Mouse (Mus musculus): ENCODE measurements around the gene Tns1. TPM values are rescaled to one million over a fixed set of nuclear protein-coding genes. Genes with fewer than 3 reads are reported as not detected.

Tns1 gene
- polyA plus RNA-seq, 1 experiment, result 6.5 TPM

DNA sequence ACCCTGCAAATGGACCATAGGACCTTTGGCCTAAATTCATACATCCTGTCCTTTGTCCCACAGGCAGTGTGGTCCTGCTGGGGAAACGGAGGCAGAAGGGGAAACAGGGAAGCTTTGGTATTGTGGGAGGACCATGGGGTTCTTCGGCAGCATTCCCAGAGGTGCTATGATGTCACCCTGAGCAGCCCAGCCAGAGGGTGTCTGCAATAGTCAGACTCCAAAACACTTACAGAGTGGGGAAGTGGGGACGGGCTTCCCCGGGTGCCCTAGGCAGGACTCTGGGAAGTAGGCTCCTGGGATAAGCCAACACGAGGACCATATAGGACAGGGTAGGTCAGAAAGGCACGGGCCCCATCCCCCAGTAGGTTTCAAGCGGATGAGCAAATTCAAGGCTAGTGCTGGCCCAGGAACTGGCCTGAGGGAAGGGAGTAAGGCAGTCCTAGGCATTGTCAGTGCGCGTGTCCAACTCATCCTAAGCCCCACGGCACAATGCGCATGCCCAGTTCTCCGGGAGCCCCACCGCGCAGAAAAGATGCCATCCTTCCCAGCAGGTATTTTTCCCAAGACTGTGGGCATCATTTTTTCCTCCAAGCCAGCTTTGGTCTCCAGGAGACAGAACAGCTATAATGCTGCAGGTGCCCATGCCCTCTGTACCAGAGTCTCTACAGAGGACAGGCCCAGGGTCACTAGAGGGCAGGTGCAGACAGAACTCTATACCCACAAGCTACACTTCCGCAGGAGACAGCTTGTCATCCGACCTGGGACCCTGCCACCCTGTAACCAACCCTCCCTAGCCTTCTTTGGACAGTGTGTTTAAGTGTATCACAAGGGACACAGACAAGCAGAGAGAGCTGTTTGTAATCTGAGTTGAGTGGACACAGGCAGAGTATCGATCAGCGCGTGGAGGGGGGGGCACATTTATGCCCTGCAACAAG is 210.9 kb downstream of the Tns1 start:
- no peaks in the 10 kb centered on the region for H3K9me3 ChIP-seq (replicated peaks; ENCODE audit: control insufficient read depth, insufficient read depth, low read length, poor library complexity, severe bottlenecking)
- H3K4me3 ChIP-seq (ENCODE audit: low read depth, low read length), result no peak overlapping the region
- H3K36me3 ChIP-seq (ENCODE audit: control insufficient read depth, insufficient read depth, low read length, poor library complexity, severe bottlenecking), result no peaks in the 10 kb centered on the region
- no peak overlapping the region for H3K9ac ChIP-seq (ENCODE audit: low read depth, poor library complexity, severe bottlenecking)
- no peaks in the 10 kb centered on the region for H3K4me1 ChIP-seq (ENCODE audit: control insufficient read depth, insufficient read depth, low read length)
- TF ChIP-seq EP300 (IDR thresholded peaks at IDR 0.05; ENCODE audit: insufficient read depth, low read depth, low read length), result no peak
- TF ChIP-seq CTCF (IDR thresholded peaks at IDR 0.05; ENCODE audit: low read depth, low read length), result no peak
- TF ChIP-seq POLR2A (IDR thresholded peaks at IDR 0.05; ENCODE audit: insufficient read depth, low read length), result no peak
- no peaks in the 10 kb centered on the region for H3K27me3 ChIP-seq (ENCODE audit: control insufficient read depth, insufficient read depth, low read length, poor library complexity, severe bottlenecking)
- H3K27ac ChIP-seq (ENCODE audit: insufficient read depth, low read length), result no peak overlapping the region

DNA sequence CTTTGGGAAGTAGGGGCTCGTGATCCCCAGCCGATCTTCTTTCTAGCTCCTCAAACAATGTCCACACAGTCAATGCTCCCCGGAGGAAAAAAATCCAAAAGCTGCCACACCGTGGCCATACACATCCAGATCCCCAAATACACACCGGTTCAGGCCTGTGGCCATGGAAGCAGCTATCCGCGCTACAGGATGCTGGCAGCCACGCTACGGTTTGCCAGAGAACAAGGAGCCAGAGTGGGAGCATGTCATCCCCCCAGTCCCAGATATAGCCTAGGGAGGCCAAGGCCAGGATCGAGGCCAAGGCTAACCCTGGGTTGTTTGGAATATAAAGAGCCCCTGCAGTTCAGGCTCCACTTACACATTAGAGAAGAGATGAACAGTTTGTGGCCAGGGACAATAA is 211.8 kb downstream of the Tns1 start:
- Histone ChIP-seq H3K27ac (ENCODE audit: insufficient read depth, low read length) (no peak overlapping the region), H3K9me3 (replicated peaks; ENCODE audit: control insufficient read depth, insufficient read depth, low read length, poor library complexity, severe bottlenecking) (no peaks in the 10 kb centered on the region), H3K9ac (ENCODE audit: low read depth, poor library complexity, severe bottlenecking) (no peak overlapping the region), H3K4me1 (ENCODE audit: control insufficient read depth, insufficient read depth, low read length) (no peaks in the 10 kb centered on the region), H3K4me3 (ENCODE audit: low read depth, low read length) (no peak overlapping the region), H3K27me3 (ENCODE audit: control insufficient read depth, insufficient read depth, low read length, poor library complexity, severe bottlenecking) (no peaks in the 10 kb centered on the region), H3K36me3 (ENCODE audit: control insufficient read depth, insufficient read depth, low read length, poor library complexity, severe bottlenecking) (no peaks in the 10 kb centered on the region)
- no peak for TF ChIP-seq EP300 (IDR thresholded peaks at IDR 0.05; ENCODE audit: insufficient read depth, low read depth, low read length)
- no peak for TF ChIP-seq POLR2A (IDR thresholded peaks at IDR 0.05; ENCODE audit: insufficient read depth, low read length)
- no peak for TF ChIP-seq CTCF (IDR thresholded peaks at IDR 0.05; ENCODE audit: low read depth, low read length)

DNA sequence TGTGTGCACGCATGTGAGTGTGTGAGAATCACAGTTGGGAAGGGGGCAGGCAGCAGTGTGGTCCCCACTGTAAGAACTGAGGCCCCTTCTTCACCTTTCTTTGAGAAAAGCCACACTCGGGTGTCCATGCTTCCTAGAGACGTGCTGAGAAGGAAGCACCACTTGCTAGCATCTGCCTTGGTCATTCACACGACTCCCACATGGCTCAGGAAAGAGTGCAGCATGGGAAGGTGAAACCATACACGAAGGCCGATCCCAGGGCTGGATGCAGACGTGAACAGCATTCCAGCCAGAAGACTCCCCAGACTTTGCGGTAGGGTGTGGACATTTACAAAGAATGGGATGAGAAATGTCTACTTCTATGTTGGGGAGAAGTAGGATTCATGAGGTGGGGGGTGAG is 212.3 kb downstream of the Tns1 start:
- H3K9me3 ChIP-seq (replicated peaks; ENCODE audit: control insufficient read depth, insufficient read depth, low read length, poor library complexity, severe bottlenecking), result no peaks in the 10 kb centered on the region
- H3K4me1 ChIP-seq (ENCODE audit: control insufficient read depth, insufficient read depth, low read length), result no peaks in the 10 kb centered on the region
- H3K27ac ChIP-seq (ENCODE audit: insufficient read depth, low read length), result no peak overlapping the region
- no peak overlapping the region for H3K4me3 ChIP-seq (ENCODE audit: low read depth, low read length)
- TF ChIP-seq POLR2A (IDR thresholded peaks at IDR 0.05; ENCODE audit: insufficient read depth, low read length), result no peak
- no peak for TF ChIP-seq CTCF (IDR thresholded peaks at IDR 0.05; ENCODE audit: low read depth, low read length)
- no peak for TF ChIP-seq EP300 (IDR thresholded peaks at IDR 0.05; ENCODE audit: insufficient read depth, low read depth, low read length)
- no peaks in the 10 kb centered on the region for H3K27me3 ChIP-seq (ENCODE audit: control insufficient read depth, insufficient read depth, low read length, poor library complexity, severe bottlenecking)
- no peak overlapping the region for H3K9ac ChIP-seq (ENCODE audit: low read depth, poor library complexity, severe bottlenecking)
- H3K36me3 ChIP-seq (ENCODE audit: control insufficient read depth, insufficient read depth, low read length, poor library complexity, severe bottlenecking), result no peaks in the 10 kb centered on the region

DNA sequence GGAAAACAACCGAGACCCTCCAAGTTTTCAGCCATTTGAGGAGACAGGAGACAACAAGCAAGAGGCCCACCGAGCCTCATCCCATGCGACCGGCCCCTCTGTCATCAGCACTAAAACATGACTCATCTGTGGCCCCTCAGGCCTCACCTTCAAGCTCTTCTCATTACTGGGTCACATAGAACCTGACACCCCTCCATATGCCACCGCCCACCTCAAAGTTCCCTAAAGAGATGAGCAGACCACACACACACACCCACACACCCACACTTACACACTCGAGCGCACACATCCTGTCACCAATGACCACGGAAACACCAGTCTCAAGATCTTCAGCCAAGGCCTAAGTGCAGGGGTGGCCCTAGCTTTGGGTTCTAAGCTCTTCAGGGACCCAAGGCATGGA is 213.5 kb downstream of the Tns1 start:
- H3K4me1 ChIP-seq (ENCODE audit: control insufficient read depth, insufficient read depth, low read length), result no peaks in the 10 kb centered on the region
- no peak overlapping the region for H3K9ac ChIP-seq (ENCODE audit: low read depth, poor library complexity, severe bottlenecking)
- H3K36me3 ChIP-seq (ENCODE audit: control insufficient read depth, insufficient read depth, low read length, poor library complexity, severe bottlenecking), result no peaks in the 10 kb centered on the region
- H3K27me3 ChIP-seq (ENCODE audit: control insufficient read depth, insufficient read depth, low read length, poor library complexity, severe bottlenecking), result no peaks in the 10 kb centered on the region
- H3K4me3 ChIP-seq (ENCODE audit: low read depth, low read length), result no peak overlapping the region
- no peaks in the 10 kb centered on the region for H3K9me3 ChIP-seq (replicated peaks; ENCODE audit: control insufficient read depth, insufficient read depth, low read length, poor library complexity, severe bottlenecking)
- no peak overlapping the region for H3K27ac ChIP-seq (ENCODE audit: insufficient read depth, low read length)
- TF ChIP-seq EP300 (IDR thresholded peaks at IDR 0.05; ENCODE audit: insufficient read depth, low read depth, low read length) (no peak), POLR2A (IDR thresholded peaks at IDR 0.05; ENCODE audit: insufficient read depth, low read length) (no peak), CTCF (IDR thresholded peaks at IDR 0.05; ENCODE audit: low read depth, low read length) (no peak)

DNA sequence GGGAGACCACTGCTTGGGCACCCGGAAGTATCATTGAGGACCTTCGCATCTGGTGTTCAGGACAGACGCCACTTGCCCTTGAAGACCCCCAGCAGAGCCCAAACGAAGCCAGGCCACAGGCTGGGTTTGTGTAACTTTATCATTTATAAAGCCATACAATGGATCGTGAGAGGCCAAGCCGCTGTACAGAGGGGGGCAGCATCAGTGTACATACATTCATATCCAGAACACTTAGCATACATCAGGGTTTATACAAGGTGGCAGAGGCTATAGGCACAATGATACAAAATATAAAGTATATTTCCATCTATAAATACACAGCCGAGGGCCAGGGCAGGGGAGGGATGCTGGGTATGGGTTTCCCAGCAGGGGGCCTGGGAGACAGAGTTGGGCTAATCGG is 214.1 kb downstream of the Tns1 start:
- no peak overlapping the region for H3K4me3 ChIP-seq (ENCODE audit: low read depth, low read length)
- TF ChIP-seq CTCF (IDR thresholded peaks at IDR 0.05; ENCODE audit: low read depth, low read length), result no peak
- TF ChIP-seq EP300 (IDR thresholded peaks at IDR 0.05; ENCODE audit: insufficient read depth, low read depth, low read length), result no peak
- TF ChIP-seq POLR2A (IDR thresholded peaks at IDR 0.05; ENCODE audit: insufficient read depth, low read length), result no peak

More for the DNA sequence above, 214.1 kb downstream of the Tns1 start:
- no peak overlapping the region for H3K27ac ChIP-seq (ENCODE audit: insufficient read depth, low read length)
- no peaks in the 10 kb centered on the region for H3K9me3 ChIP-seq (replicated peaks; ENCODE audit: control insufficient read depth, insufficient read depth, low read length, poor library complexity, severe bottlenecking)
- H3K9ac ChIP-seq (ENCODE audit: low read depth, poor library complexity, severe bottlenecking), result no peak overlapping the region
- H3K4me1 ChIP-seq (ENCODE audit: control insufficient read depth, insufficient read depth, low read length), result no peaks in the 10 kb centered on the region
- no peaks in the 10 kb centered on the region for H3K36me3 ChIP-seq (ENCODE audit: control insufficient read depth, insufficient read depth, low read length, poor library complexity, severe bottlenecking)
- no peaks in the 10 kb centered on the region for H3K27me3 ChIP-seq (ENCODE audit: control insufficient read depth, insufficient read depth, low read length, poor library complexity, severe bottlenecking)

Data from ES-Bruce4 (cell line).